Mouse (Mus musculus): ENCODE measurements around the gene Isoc2b. TPM values are rescaled to one million over a fixed set of nuclear protein-coding genes. Genes with fewer than 3 reads are reported as not detected.
"Not testable (repeated sequence)": the region's sequence is repeated elsewhere in the genome, so short reads cannot be mapped to it uniquely, and the experiment has no call there.

Isoc2b gene
- polyA plus RNA-seq, 1 experiment from 2014 or later: 17.5 TPM

DNA sequence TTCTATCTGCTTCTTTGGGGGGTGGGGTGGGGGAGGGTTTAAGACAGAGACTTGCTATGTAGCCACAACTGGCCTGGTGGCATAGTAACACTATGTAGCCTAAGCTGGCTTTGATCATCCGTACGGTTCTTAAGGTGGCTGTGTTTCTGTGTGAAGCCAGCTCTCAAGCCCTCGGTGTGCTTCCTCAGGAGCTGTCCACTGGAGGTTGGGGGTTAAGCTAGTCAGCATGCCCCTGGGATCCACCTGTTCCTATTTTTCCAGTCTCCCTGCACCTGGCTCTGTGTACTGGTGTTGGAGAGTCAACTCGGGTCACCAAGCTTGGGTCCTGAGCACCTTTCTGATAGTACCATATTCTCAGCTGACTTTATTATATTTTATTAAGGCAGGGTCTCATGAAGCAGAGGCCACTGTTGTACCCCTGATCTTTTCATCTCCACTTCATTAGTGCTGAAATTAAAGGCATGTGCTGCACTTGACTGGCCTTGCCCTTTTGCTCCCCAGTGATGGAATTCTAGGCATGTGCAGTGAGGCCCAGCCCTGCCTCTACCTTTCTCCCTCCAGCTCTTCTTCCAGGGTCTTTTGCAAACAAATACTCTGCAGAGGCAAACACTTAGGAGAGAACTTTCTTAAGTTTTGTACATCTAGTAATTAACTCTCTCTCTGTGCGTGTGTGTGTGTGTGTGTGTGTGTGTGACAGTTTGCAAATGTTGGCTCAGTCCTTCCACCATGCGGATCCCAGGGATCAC is 47.7 kb downstream of the Isoc2b start:
- Histone ChIP-seq H3K4me1 (replicated peaks; ENCODE audit: control insufficient read depth, insufficient read depth) (no peaks in the 10 kb centered on the region), H3K4me2 (replicated peaks; ENCODE audit: low read depth) (no peak overlapping the region), H3K9me3 (ENCODE audit: control insufficient read depth, low read length) (no peaks in the 10 kb centered on the region), H3K4me3 (ENCODE audit: low read depth, low read length) (no peak overlapping the region), H3K36me3 (ENCODE audit: control insufficient read depth, insufficient read depth, low read length) (no peaks in the 10 kb centered on the region), H3K9ac (ENCODE audit: low read length) (no peak overlapping the region), H3K27ac (replicated peaks) (no peak overlapping the region), H3K27me3 (ENCODE audit: control insufficient read depth, insufficient read depth, low read length) (no peaks in the 10 kb centered on the region)
- ATAC-seq (ENCODE audit: low FRiP score, low TSS enrichment): no peak
- no peak for DNase-seq (ENCODE audit: low spot score)
- no peak for TF ChIP-seq EP300 (optimal IDR thresholded peaks at IDR 0.05)
- TF ChIP-seq CTCF (IDR thresholded peaks at IDR 0.05; ENCODE audit: low read depth): no peak
- WGBS: 53% methylated on average over 6 of the region's 6 CpGs

DNA sequence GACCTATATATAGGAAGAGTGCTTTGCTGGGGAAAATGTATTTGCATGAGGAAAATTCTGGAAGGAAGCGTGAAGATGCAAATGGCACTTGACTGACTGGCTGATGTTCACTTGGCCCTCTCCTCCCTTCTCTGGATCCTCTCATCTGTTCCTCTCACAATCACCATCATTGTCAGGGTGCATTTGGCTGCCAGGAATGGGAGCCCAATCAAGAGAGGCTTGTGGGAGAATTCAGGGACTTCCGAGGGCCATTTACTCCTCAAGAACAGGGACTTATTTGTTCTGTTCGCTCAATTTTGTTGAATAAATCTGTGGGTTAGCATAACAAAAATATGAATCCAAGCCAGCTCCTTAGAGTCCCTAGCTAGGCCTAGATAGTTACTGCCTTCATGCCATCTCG is 48.4 kb downstream of the Isoc2b start:
- ATAC-seq (ENCODE audit: low FRiP score, low TSS enrichment): no peak
- WGBS: 78% methylated on average over 4 of the region's 4 CpGs
- Histone ChIP-seq H3K4me3 (ENCODE audit: low read depth, low read length) (no peak overlapping the region), H3K36me3 (ENCODE audit: control insufficient read depth, insufficient read depth, low read length) (no peaks in the 10 kb centered on the region), H3K9ac (ENCODE audit: low read length) (no peak overlapping the region), H3K4me1 (replicated peaks; ENCODE audit: control insufficient read depth, insufficient read depth) (no peaks in the 10 kb centered on the region), H3K27ac (replicated peaks) (no peak overlapping the region), H3K27me3 (ENCODE audit: control insufficient read depth, insufficient read depth, low read length) (no peaks in the 10 kb centered on the region), H3K9me3 (ENCODE audit: control insufficient read depth, low read length) (no peaks in the 10 kb centered on the region), H3K4me2 (replicated peaks; ENCODE audit: low read depth) (no peak overlapping the region)
- no peak for TF ChIP-seq EP300 (optimal IDR thresholded peaks at IDR 0.05)
- TF ChIP-seq CTCF (IDR thresholded peaks at IDR 0.05; ENCODE audit: low read depth): no peak
- no peak for DNase-seq (ENCODE audit: low spot score)

DNA sequence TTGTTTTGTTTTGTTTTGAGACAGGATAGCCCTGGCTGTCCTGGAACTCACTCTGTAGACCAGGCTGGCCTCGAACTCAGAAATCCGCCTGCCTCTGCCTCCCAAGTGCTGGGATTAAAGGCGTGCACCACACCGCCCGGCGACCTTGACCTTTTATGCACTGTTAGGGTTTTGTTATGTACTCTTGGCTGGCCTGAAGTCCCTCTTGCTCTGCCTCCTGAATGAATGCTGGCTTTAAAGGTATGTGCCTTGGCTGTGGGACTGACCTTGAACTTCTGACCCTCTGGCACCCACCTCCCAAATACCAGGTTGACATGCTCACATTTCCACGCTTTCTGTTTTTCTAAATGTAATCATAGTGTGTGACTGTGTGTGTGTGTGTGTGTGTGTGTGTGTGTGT is 49.1 kb downstream of the Isoc2b start:
- WGBS: 84% methylated on average over 7 of the region's 7 CpGs
- not testable (repeated sequence) for H3K4me1 ChIP-seq (replicated peaks; ENCODE audit: control insufficient read depth, insufficient read depth); H3K9me3 ChIP-seq (ENCODE audit: control insufficient read depth, low read length); H3K9ac ChIP-seq (ENCODE audit: low read length); H3K4me2 ChIP-seq (replicated peaks; ENCODE audit: low read depth); H3K4me3 ChIP-seq (ENCODE audit: low read depth, low read length); ATAC-seq (ENCODE audit: low FRiP score, low TSS enrichment); H3K27me3 ChIP-seq (ENCODE audit: control insufficient read depth, insufficient read depth, low read length); H3K27ac ChIP-seq (replicated peaks); DNase-seq (ENCODE audit: low spot score); H3K36me3 ChIP-seq (ENCODE audit: control insufficient read depth, insufficient read depth, low read length)

DNA sequence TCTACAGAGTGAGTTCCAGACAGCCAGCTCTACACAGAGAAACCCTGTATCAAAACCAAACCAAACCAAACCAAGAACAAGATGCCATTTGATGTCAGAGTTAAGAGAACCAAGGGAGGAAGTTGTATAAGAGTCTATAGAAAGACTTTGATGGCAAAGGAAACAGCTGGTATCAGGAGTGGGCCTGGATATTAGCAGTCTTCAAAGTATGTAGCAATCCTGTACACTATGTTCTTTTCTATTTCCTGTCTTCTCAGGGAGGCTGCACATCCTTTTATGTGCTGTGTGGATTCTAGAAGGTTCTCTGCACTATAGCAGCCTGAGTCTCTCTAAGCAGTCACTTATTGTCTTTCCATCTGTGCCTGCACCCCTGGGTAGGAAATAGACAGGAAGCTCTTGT is 53.5 kb downstream of the Isoc2b start:
- no peak overlapping the region for H3K4me3 ChIP-seq (ENCODE audit: low read depth, low read length)
- no peak overlapping the region for H3K4me2 ChIP-seq (replicated peaks; ENCODE audit: low read depth)
- H3K27ac ChIP-seq (replicated peaks): no peak overlapping the region
- DNase-seq (ENCODE audit: low spot score): no peak
- H3K9ac ChIP-seq (ENCODE audit: low read length): no peak overlapping the region
- H3K36me3 ChIP-seq (ENCODE audit: control insufficient read depth, insufficient read depth, low read length): no peaks in the 10 kb centered on the region
- H3K9me3 ChIP-seq (ENCODE audit: control insufficient read depth, low read length): no peaks in the 10 kb centered on the region
- TF ChIP-seq CTCF (IDR thresholded peaks at IDR 0.05; ENCODE audit: low read depth) (no peak), EP300 (optimal IDR thresholded peaks at IDR 0.05) (no peak)
- H3K27me3 ChIP-seq (ENCODE audit: control insufficient read depth, insufficient read depth, low read length): no peaks in the 10 kb centered on the region
- H3K4me1 ChIP-seq (replicated peaks; ENCODE audit: control insufficient read depth, insufficient read depth): no peaks in the 10 kb centered on the region
- ATAC-seq (ENCODE audit: low FRiP score, low TSS enrichment): no peak

DNA sequence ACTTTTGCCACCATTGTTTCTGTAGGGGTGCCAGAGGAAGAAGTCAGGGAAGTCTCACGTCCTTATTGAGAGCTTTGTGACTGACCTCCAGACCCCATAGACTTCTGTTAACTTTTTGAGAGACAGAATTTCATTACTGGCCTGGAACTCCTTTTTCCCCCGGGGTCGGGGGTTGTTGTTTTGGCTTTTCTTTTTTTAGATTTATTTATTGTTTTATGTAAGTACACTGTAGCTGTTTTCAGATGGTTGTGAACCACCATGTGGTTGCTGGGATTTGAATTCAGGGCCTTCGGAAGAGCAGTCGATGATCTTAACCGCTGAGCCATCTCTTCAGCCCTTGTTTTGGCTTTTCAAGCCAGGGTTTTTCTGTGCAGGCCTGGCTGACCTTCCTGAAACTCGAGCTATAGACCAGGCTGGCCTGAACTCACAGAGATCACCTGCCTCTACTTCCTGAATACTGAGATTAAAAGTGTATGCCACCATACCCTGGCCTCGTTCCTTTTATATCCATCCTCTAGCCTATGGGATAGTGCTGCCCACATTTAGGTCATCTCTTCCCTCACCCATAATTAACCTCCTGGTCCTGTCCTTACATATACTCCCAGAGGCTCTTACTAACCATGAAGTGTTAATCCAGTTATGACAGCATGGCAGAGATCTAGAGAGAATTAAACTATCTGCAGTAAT is 56.8 kb downstream of the Isoc2b start:
- H3K27me3 ChIP-seq (ENCODE audit: control insufficient read depth, insufficient read depth, low read length): no peaks in the 10 kb centered on the region
- 15% methylated on average over 8 of the region's 8 CpGs for WGBS
- H3K9me3 ChIP-seq (ENCODE audit: control insufficient read depth, low read length): no peaks in the 10 kb centered on the region
- peak overlapping the region; percentile 93 for H3K27ac ChIP-seq (replicated peaks)
- ATAC-seq (ENCODE audit: low FRiP score, low TSS enrichment): no peak
- TF ChIP-seq CTCF (IDR thresholded peaks at IDR 0.05; ENCODE audit: low read depth) (no peak), EP300 (optimal IDR thresholded peaks at IDR 0.05) (no peak)
- DNase-seq (ENCODE audit: low spot score): no peak
- H3K9ac ChIP-seq (ENCODE audit: low read length): peak overlapping the region; percentile 55; the same call in 1 of the 2 replicates
- H3K4me1 ChIP-seq (replicated peaks; ENCODE audit: control insufficient read depth, insufficient read depth): no peaks in the 10 kb centered on the region
- H3K4me2 ChIP-seq (replicated peaks; ENCODE audit: low read depth): peak overlapping the region; percentile 61
- peaks cover 5% of the 10 kb centered on the region; the same call in 1 of the 2 replicates for H3K36me3 ChIP-seq (ENCODE audit: control insufficient read depth, insufficient read depth, low read length)
- peak overlapping the region; percentile 48 for H3K4me3 ChIP-seq (ENCODE audit: low read depth, low read length)

All from stomach, postnatal 0 days (tissue).